ENCODE assay signal across 11 mouse cellular contexts in genomic region chr9:66116890-66117289, GRCm38 (mm10). TPM values are rescaled to one million over a fixed set of nuclear protein-coding genes. Genes with fewer than 3 reads are reported as not detected.
DNase-seq lines count a peak whose midpoint lies in the region; ATAC-seq and TF ChIP-seq lines count a peak whose summit lies in the region.
"Had no signal": no experiment of that assay in that cellular context is flagged by ENCODE, and none has a peak within 500 bp of the region (broad histone marks: within the 10 kb centered on the region; RNA-seq: fewer than 3 reads in every experiment).

No protein-coding gene starts in this region.

- H3K9me3 ChIP-seq in midbrain, embryonic 10.5 days (replicated peaks): no peaks in the 10 kb centered on the region
- H3K9me3 ChIP-seq in midbrain, embryonic 16.5 days (replicated peaks; ENCODE audit: control insufficient read depth, low read length, poor library complexity, severe bottlenecking): no peaks in the 10 kb centered on the region
- H3K9me3 ChIP-seq in heart, embryonic 13.5 days: no peaks in the 10 kb centered on the region

- DNase-seq in gastrocnemius, adult 2 months: peak; percentile 44
- DNase-seq in gastrocnemius, postnatal 36 days: no peak
- DNase-seq in midbrain, embryonic 10.5 days (ENCODE audit: low spot score): no peak
- DNase-seq in skeletal muscle tissue, adult 2 months (ENCODE audit: low read depth, low spot score): peak; percentile 56
- no peak for DNase-seq in spleen, postnatal 36 days (ENCODE audit: low spot score in 2 of 2)
- DNase-seq in frontal cortex, postnatal 14 days (ENCODE audit: low spot score in 2 of 2): no peak
- DNase-seq: cerebellum, adult 9-10 months; thymus, postnatal 4 days had no signal

- H3K9ac ChIP-seq in midbrain, embryonic 16.5 days (ENCODE audit: low read depth, low read length): no peak overlapping the region
- no peak overlapping the region; the same call in 1 of the 2 replicates for H3K9ac ChIP-seq in heart, embryonic 13.5 days
- H3K9ac ChIP-seq: liver, embryonic 14.5 days had no signal

- H3K4me1 ChIP-seq in midbrain, embryonic 10.5 days: peaks cover 6% of the 10 kb centered on the region; the same call in 1 of the 2 replicates
- H3K4me1 ChIP-seq in midbrain, embryonic 16.5 days (ENCODE audit: control insufficient read depth, insufficient read depth, low read length): 0 out of 2 replicates have a peak, but pooled peaks cover 2% of the 10 kb centered on the region
- H3K4me1 ChIP-seq in heart, embryonic 13.5 days: peaks cover 5% of the 10 kb centered on the region; the same call in 1 of the 2 replicates

- TF ChIP-seq CTCF in gastrocnemius, adult 2 months (IDR thresholded peaks at IDR 0.05): no peak

- H3K4me2 ChIP-seq in midbrain, embryonic 16.5 days (ENCODE audit: low read length): no peak overlapping the region
- H3K4me2 ChIP-seq in heart, embryonic 13.5 days: no peak overlapping the region

- intact Hi-C loops in gastrocnemius, adult 2 months (cut with DNase I): no loop called here
- intact Hi-C loops in gastrocnemius, postnatal 36 days (cut with DNase I): no loop called here

- no peaks in the 10 kb centered on the region for H3K27me3 ChIP-seq in midbrain, embryonic 10.5 days (ENCODE audit: low read depth, poor library complexity, severe bottlenecking)
- H3K27me3 ChIP-seq in midbrain, embryonic 16.5 days (ENCODE audit: control insufficient read depth, insufficient read depth, low read depth, low read length): no peaks in the 10 kb centered on the region
- no peaks in the 10 kb centered on the region for H3K27me3 ChIP-seq in heart, embryonic 13.5 days (replicated peaks)

- H3K27ac ChIP-seq in gastrocnemius, adult 2 months: peak overlapping the region; percentile 64
- H3K27ac ChIP-seq in midbrain, embryonic 10.5 days (replicated peaks): peak overlapping the region; percentile 28; the same call in 1 of the 2 replicates
- no peak overlapping the region for H3K27ac ChIP-seq in midbrain, embryonic 16.5 days (ENCODE audit: low read length)
- 0 out of 2 replicates have a peak overlapping the region, but pooled peaks have one; percentile 15 for H3K27ac ChIP-seq in heart, embryonic 13.5 days (replicated peaks)
- H3K27ac ChIP-seq: liver, embryonic 14.5 days had no signal

- 71% methylated on average over 8 of the region's 8 CpGs for WGBS in midbrain, embryonic 10.5 days
- WGBS in midbrain, embryonic 16.5 days: 44% methylated on average over 8 of the region's 8 CpGs
- 58% methylated on average over 8 of the region's 8 CpGs for WGBS in heart, embryonic 13.5 days

- ATAC-seq in midbrain, embryonic 16.5 days: no peak
- no peak for ATAC-seq in heart, embryonic 13.5 days (ENCODE audit: extremely low read depth, insufficient number of reproducible peaks, low FRiP score, low TSS enrichment)

- H3K36me3 ChIP-seq in midbrain, embryonic 10.5 days: peaks cover 48% of the 10 kb centered on the region
- peaks cover 3% of the 10 kb centered on the region; the same call in 1 of the 2 replicates for H3K36me3 ChIP-seq in midbrain, embryonic 16.5 days (ENCODE audit: control insufficient read depth, insufficient read depth, low read length)
- H3K36me3 ChIP-seq in heart, embryonic 13.5 days: peaks cover 29% of the 10 kb centered on the region

- no peak overlapping the region for H3K4me3 ChIP-seq in gastrocnemius, adult 2 months
- no peak overlapping the region for H3K4me3 ChIP-seq in midbrain, embryonic 10.5 days
- H3K4me3 ChIP-seq in midbrain, embryonic 16.5 days (ENCODE audit: low read depth, low read length): no peak overlapping the region
- H3K4me3 ChIP-seq in heart, embryonic 13.5 days: no peak overlapping the region

RNA-seq across cellular contexts. Expression of gene Snx1, which starts 9.5 kb away (rescaled TPM):
- 10 to 100 TPM; 10.9 to 16.0 TPM for total RNA-seq in gastrocnemius, adult 2 months (2021)
- 10 to 100 TPM; 12.6 to 12.7 TPM for total RNA-seq in gastrocnemius, postnatal 36 days (2021)
- polyA plus RNA-seq in midbrain, embryonic 10.5 days (2016; fragmentation: Nextera tagmentation; extraction: Ambion mirVana): 138 and 142 TPM in 2 replicates
- polyA plus RNA-seq in midbrain, embryonic 16.5 days (2015; fragmentation: Nextera tagmentation; extraction: Ambion mirVana): 68.0 and 78.3 TPM in 2 replicates
- 59.6 and 65.8 TPM in 2 replicates for polyA plus RNA-seq in heart, embryonic 13.5 days (2015; fragmentation: Nextera tagmentation; extraction: Ambion mirVana)

RNA-seq across cellular contexts. Expression of gene Ciao2a, which starts 9.5 kb away (rescaled TPM):
- 10 to 100 TPM; 43.7 to 52.9 TPM for total RNA-seq in gastrocnemius, adult 2 months (2021)
- total RNA-seq in gastrocnemius, postnatal 36 days (2021): 10 to 100 TPM; 39.9 to 43.3 TPM
- 150 and 156 TPM in 2 replicates for polyA plus RNA-seq in midbrain, embryonic 10.5 days (2016; fragmentation: Nextera tagmentation; extraction: Ambion mirVana)
- polyA plus RNA-seq in midbrain, embryonic 16.5 days (2015; fragmentation: Nextera tagmentation; extraction: Ambion mirVana): 61.0 and 69.5 TPM in 2 replicates
- polyA plus RNA-seq in heart, embryonic 13.5 days (2015; fragmentation: Nextera tagmentation; extraction: Ambion mirVana): 152 and 172 TPM in 2 replicates

RNA-seq across cellular contexts. Expression of gene Dapk2, which starts 41.1 kb away (rescaled TPM):
- 10 to 100 TPM; 24.2 to 38.4 TPM for total RNA-seq in gastrocnemius, adult 2 months (2021)
- 10 to 100 TPM; 21.6 to 24.0 TPM for total RNA-seq in gastrocnemius, postnatal 36 days (2021)
- polyA plus RNA-seq in midbrain, embryonic 10.5 days (2016; fragmentation: Nextera tagmentation; extraction: Ambion mirVana): 6.3 TPM in 2 replicates
- 0.90 and 1.0 TPM in 2 replicates for polyA plus RNA-seq in midbrain, embryonic 16.5 days (2015; fragmentation: Nextera tagmentation; extraction: Ambion mirVana)
- polyA plus RNA-seq in heart, embryonic 13.5 days (2015; fragmentation: Nextera tagmentation; extraction: Ambion mirVana): 4.5 and 4.6 TPM in 2 replicates

RNA-seq across cellular contexts. Expression of gene Snx22, which starts 47.4 kb away (rescaled TPM):
- total RNA-seq in gastrocnemius, adult 2 months (2021): under 1 TPM in 1 of 2 experiments, not detected in 1; 0.28 TPM
- under 1 TPM; 0.13 to 0.15 TPM for total RNA-seq in gastrocnemius, postnatal 36 days (2021)
- 2.7 and 3.7 TPM in 2 replicates for polyA plus RNA-seq in midbrain, embryonic 10.5 days (2016; fragmentation: Nextera tagmentation; extraction: Ambion mirVana)
- polyA plus RNA-seq in midbrain, embryonic 16.5 days (2015; fragmentation: Nextera tagmentation; extraction: Ambion mirVana): 11.2 and 13.1 TPM in 2 replicates
- polyA plus RNA-seq in heart, embryonic 13.5 days (2015; fragmentation: Nextera tagmentation; extraction: Ambion mirVana): 2.3 and 3.0 TPM in 2 replicates

RNA-seq across cellular contexts. Expression of gene Ppib, which starts 56.9 kb away (rescaled TPM):
- total RNA-seq in gastrocnemius, adult 2 months (2021): 10 to 100 TPM; 32.6 to 48.8 TPM
- total RNA-seq in gastrocnemius, postnatal 36 days (2021): 10 to 100 TPM; 43.8 to 49.4 TPM
- 473 and 501 TPM in 2 replicates for polyA plus RNA-seq in midbrain, embryonic 10.5 days (2016; fragmentation: Nextera tagmentation; extraction: Ambion mirVana)
- 304 and 313 TPM in 2 replicates for polyA plus RNA-seq in midbrain, embryonic 16.5 days (2015; fragmentation: Nextera tagmentation; extraction: Ambion mirVana)
- 372 and 396 TPM in 2 replicates for polyA plus RNA-seq in heart, embryonic 13.5 days (2015; fragmentation: Nextera tagmentation; extraction: Ambion mirVana)

Comparison
In these comparisons a context has a peak if more than half of its experiments do, and no peak if none do; other contexts are left out.
1. DNase-seq: peak in gastrocnemius, adult 2 months (single experiment) and skeletal muscle tissue, adult 2 months (single experiment); none in gastrocnemius, postnatal 36 days (0 of 2), midbrain, embryonic 10.5 days (single experiment), spleen, postnatal 36 days (0 of 2) and frontal cortex, postnatal 14 days (0 of 2).